Mouse (Mus musculus) T-cell, adult 2 months (primary cell): ENCODE measurements around the gene Tex10.
A peak's percentile ranks its signal among the peaks of the same experiment; 100 is the strongest.

Source experiments
- DNase-seq: peaks from one replicate; pipeline ENCODE4 v3.0.0; 2022; ENCODE audit warnings: low spot score

Tex10 gene

DNA sequence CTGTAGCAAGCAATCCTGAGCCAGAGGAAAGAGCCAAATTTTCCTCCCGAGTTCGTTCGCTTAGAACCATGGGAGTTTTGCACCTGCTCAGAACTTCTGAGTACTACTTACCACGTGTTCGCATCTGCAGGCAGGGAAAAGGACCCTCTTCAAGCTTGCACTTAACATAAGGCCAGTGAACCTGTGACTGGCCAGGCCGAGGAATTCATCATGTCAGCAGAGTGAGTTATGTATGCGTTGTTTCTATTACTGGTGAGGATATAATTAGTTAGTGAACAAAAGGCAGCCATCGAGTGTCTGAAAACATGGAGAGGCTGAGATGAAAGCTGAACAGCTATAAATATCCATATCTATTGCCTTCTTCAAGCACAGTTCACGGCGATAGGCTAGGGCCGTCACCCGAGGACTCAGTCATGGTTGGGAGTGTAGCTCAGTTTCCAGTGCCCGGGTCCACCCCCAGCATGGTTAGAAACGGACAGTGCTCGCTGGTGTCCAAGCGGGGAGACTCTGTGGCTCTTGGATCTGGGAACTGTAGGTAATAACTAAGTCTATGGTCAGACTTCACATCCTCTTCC, 70.1 kb downstream of the Tex10 start:
- DNase-seq = no peak

DNA sequence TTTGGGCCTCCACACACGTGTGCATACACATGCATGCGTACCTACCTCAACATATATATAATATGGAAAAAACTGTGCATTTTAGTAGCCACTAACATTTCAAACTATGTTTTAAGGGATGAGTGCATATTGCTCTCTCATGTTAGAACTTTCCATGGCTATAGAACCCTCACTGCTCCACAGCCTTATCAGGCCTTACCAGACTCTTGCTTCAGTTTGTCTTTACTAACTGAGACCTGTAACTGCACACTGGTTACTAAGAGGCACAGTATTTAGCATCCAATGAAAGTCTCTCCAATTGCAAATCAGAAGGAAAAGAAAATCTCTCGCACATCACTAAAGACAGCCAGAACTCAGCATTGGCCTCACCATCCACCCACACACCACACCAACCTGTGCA, 76.3 kb downstream of the Tex10 start:
- DNase-seq = no peak

DNA sequence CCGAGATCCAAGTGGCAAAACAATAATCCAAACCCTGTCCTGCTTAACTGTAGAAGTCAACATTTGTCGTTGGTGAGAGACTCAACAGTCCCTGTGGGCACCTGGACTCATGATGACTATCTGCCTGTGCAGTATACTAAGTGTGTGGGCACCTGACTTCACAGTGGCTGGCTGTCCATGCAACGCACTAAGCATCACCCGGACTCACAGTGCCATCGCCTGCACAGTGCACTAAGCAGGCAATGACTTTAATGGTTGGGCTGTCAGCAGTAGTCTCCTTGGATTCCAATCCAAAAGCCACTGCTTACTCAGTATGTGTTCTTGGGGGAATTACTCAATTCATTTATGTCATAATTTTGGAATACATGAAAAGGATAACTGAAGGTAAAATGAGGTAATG, 90.8 kb downstream of the Tex10 start:
- DNase-seq = no peak

DNA sequence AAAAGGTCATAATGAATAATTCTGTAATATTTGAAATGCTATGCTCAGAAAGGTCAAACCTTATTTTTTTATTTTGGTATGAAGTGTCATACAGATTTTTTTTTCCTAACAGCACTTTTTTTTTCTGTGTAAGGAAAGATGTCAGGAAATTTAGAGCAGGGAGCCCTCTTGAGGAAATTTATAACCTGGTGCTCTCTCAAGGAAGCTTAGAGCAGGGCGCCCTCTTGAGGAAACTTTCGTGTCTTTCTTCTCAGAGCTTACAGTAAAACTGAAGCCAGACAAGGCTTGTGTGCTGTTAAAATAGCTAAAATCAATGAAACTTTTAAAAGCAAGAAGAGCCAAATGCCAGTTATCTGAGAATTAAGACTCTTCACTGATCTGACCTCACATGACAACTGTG, 92.3 kb downstream of the Tex10 start:
- DNase-seq = peak; percentile 10
